Mouse (Mus musculus): Measurements from ENCODE around the gene Col8a1.

GRCm38 (mm10) chr16:57672251-57672650 is 82.3 kb downstream of the Col8a1 start:
- no peak for TF ChIP-seq CTCF (IDR thresholded peaks at IDR 0.05; ENCODE audit: low read depth)
- TF ChIP-seq EP300 (IDR thresholded peaks at IDR 0.05; ENCODE audit: low read depth), result no peak
